Mouse (Mus musculus): Measurements from ENCODE around the gene Dnajb3.

- TF ChIP-seq GATA1 (IDR thresholded peaks at IDR 0.05; ENCODE audit: borderline replicate concordance, low read length) (no peak), FLI1 (IDR thresholded peaks at IDR 0.05; ENCODE audit: low read length) (no peak)
These were observed 29.7 kb upstream of the Dnajb3 start for GRCm38 (mm10) chr1:88235046-88235893.
